Mouse (Mus musculus) liver, adult 2 months (tissue): ENCODE results near the gene Sgca. TPM values are rescaled to one million over a fixed set of nuclear protein-coding genes. Genes with fewer than 3 reads are reported as not detected.

Source experiments
- DNase-seq: peaks from one replicate; pipeline ENCODE4 v3.0.0-alpha.2; 2011; ENCODE audit warnings: low read depth, low spot score; ENCODE audit errors: extremely low read depth
- H3K27ac ChIP-seq: fragments of 200-500 bp; replicated peaks from 2 replicates; pipeline ENCODE4 v1.5.1; 2012; ENCODE audit warnings: low read depth, mild to moderate bottlenecking, control low read depth, inconsistent platforms, low read length; ENCODE audit not compliant: insufficient read depth
- H3K27me3 ChIP-seq: fragments of 200-500 bp; 2 replicates; pipeline ENCODE4 v1.6.1; 2012; ENCODE audit warnings: mild to moderate bottlenecking, moderate library complexity, low read length, inconsistent platforms; ENCODE audit not compliant: control insufficient read depth, insufficient read depth
- H3K36me3 ChIP-seq: fragments of 200-500 bp; 2 replicates; pipeline ENCODE4 v1.6.1; 2012; ENCODE audit warnings: low read length, inconsistent platforms; ENCODE audit not compliant: control insufficient read depth, insufficient read depth
- H3K4me1 ChIP-seq: fragments of 200-500 bp; 2 replicates; pipeline ENCODE4 v1.6.1; 2011; ENCODE audit warnings: low read length; ENCODE audit not compliant: control insufficient read depth, insufficient read depth
- H3K4me3 ChIP-seq: fragments of 200-500 bp; 2 replicates; pipeline ENCODE4 v1.5.1; 2011; ENCODE audit warnings: low read depth, mild to moderate bottlenecking, control low read depth, low read length, moderate library complexity; ENCODE audit not compliant: insufficient read depth
- H3K79me2 ChIP-seq: fragments of 200-500 bp; 2 replicates; pipeline ENCODE4 v1.6.1; 2012; ENCODE audit warnings: inconsistent platforms, mild to moderate bottlenecking, low read length, moderate library complexity; ENCODE audit not compliant: control insufficient read depth, insufficient read depth
- H3K9ac ChIP-seq: fragments of 200-500 bp; 2 replicates; pipeline ENCODE4 v1.6.1; 2012; ENCODE audit warnings: low read depth, mild to moderate bottlenecking, control low read depth, inconsistent platforms, low read length
- CTCF ChIP-seq: fragments of 200-500 bp; IDR thresholded peaks from 2 replicates; pipeline ENCODE4 v1.5.1; 2011; ENCODE audit warnings: low read depth, low read length, control low read depth
- POLR2A ChIP-seq: fragments of 200-500 bp; IDR thresholded peaks from 2 replicates; pipeline ENCODE4 v1.6.1; 2011; ENCODE audit warnings: low read length, control low read depth; ENCODE audit not compliant: insufficient read depth; ENCODE audit errors: extremely low read depth
- WGBS: fragments of 180-500 bp; shearing (Covaris S2); methylation state at CpG from one replicate; pipeline ENCODE4 v1.1.7; 2018; 5-methylcytosine and 5-hydroxymethylcytosine counted together
- polyA plus RNA-seq: library from polyadenylated mRNA; depleted of rRNA; stranded (reverse); fragments of >200 nt; gene quantifications from 2 replicates; pipeline ENCODE4 v1.2.3, GENCODE M21; 2012
- total RNA-seq: library from RNA; depleted of rRNA; stranded (reverse); fragments of >200 nt; gene quantifications from 2 replicates; pipeline ENCODE4 v1.2.3, GENCODE M21; 2014

Gene Sgca
- total and polyA plus RNA-seq, 2 experiments, result 0.09 TPM; not detected in 1

- TF ChIP-seq POLR2A, result no peak
- no peaks in the 10 kb centered on the region for H3K36me3 ChIP-seq
- 0 out of 2 replicates have a peak, but pooled peaks cover 3% of the 10 kb centered on the region for H3K4me1 ChIP-seq
- no peaks in the 10 kb centered on the region for H3K79me2 ChIP-seq
- peaks cover 6% of the 10 kb centered on the region; the same call in 1 of the 2 replicates for H3K27me3 ChIP-seq
- H3K4me3 ChIP-seq, result no peak overlapping the region
- H3K9ac ChIP-seq, result no peak overlapping the region
- no peak overlapping the region for H3K27ac ChIP-seq
- no peak for DNase-seq
- WGBS, result 66% methylated on average over 6 of the region's 6 CpGs
Observed at GRCm38 (mm10) chr11:95004937-95005198, 28.7 kb upstream of the Sgca start.

DNA sequence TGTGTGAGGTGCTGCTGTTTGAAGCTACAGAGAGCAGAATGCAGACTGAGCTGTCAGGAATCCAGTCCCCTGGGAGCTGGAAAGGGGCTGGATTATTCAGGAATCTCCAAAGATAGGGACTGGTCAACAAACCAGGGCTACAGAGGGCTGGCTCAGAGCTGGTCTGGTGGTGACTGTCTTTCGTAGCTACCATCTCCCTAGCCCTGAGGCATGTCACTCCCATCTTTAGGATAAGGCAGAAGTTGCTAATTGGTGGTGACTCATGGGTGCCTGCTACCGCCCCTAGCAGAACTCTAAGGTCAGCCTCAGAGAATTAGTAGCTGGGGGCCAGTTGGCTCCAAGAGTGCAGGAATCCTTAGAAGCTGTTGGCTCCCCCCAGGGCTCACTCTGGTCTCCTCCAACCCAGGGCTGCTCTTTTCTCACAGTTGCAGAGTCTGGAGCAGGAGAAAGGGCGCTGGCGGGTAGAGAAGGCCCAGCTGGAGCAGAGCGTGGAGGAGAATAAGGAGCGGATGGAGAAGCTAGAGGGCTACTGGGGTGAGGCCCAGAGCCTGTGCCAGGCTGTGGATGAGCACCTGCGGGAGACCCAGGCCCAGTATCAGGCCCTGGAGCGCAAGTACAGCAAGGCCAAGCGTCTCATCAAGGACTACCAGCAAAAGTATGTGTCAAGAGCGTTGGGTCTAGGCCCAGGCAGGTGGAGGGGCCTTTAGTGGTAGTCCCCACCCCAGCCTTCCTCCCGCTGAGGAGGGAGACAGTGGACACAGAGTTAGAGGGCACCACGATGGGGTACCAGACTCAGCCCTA is 28.2 kb upstream of the Sgca start:
- Histone ChIP-seq H3K79me2 (no peaks in the 10 kb centered on the region), H3K27me3 (peaks cover under 1% of the 10 kb centered on the region; the same call in 1 of the 2 replicates), H3K9ac (no peak overlapping the region), H3K4me1 (0 out of 2 replicates have a peak, but pooled peaks cover 3% of the 10 kb centered on the region), H3K4me3 (no peak overlapping the region), H3K36me3 (no peaks in the 10 kb centered on the region), H3K27ac (no peak overlapping the region)
- WGBS, result 89% methylated on average over 12 of the region's 12 CpGs
- TF ChIP-seq CTCF (no peak), POLR2A (no peak)
- DNase-seq, result no peak

- TF ChIP-seq CTCF (no peak), POLR2A (no peak)
- Histone ChIP-seq H3K4me1 (0 out of 2 replicates have a peak, but pooled peaks cover 3% of the 10 kb centered on the region), H3K27ac (no peak overlapping the region), H3K79me2 (no peaks in the 10 kb centered on the region), H3K9ac (no peak overlapping the region), H3K4me3 (no peak overlapping the region), H3K27me3 (no peaks in the 10 kb centered on the region), H3K36me3 (no peaks in the 10 kb centered on the region)
- 92% methylated on average over 8 of the region's 8 CpGs for WGBS
- no peak for DNase-seq
Observed at GRCm38 (mm10) chr11:95002705-95003104, 26.6 kb upstream of the Sgca start.

GRCm38 (mm10) chr11:95001584-95002347 is 25.6 kb upstream of the Sgca start:
- Histone ChIP-seq H3K4me1 (0 out of 2 replicates have a peak, but pooled peaks cover 1% of the 10 kb centered on the region), H3K27me3 (no peaks in the 10 kb centered on the region), H3K36me3 (no peaks in the 10 kb centered on the region), H3K79me2 (no peaks in the 10 kb centered on the region), H3K9ac (no peak overlapping the region), H3K4me3 (no peak overlapping the region), H3K27ac (no peak overlapping the region)
- no peak for DNase-seq
- 86% methylated on average over 21 of the region's 21 CpGs for WGBS
- TF ChIP-seq POLR2A (no peak), CTCF (no peak)

DNA sequence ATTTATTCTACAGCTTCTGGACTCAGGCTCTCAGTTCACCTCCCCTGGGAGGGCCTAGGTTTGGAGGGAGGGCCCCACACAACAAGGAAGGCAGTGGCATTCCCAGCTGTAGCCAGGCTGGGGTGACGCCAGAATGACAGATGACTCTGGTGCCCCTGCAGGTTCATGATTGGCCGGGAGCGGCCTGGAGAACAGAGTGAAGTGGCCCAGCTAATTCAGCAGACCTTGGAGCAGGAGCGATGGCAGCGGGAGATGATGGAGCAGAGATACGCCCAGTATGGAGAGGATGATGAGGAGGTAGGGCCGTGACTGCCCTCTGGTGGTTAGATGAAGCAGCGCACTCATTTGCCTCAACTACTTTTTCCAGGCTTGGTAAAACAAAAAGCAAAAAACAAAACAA is 24.9 kb upstream of the Sgca start:
- no peak overlapping the region for H3K4me3 ChIP-seq
- peak; percentile 87 for TF ChIP-seq CTCF
- TF ChIP-seq POLR2A, result no peak
- H3K4me1 ChIP-seq, result no peaks in the 10 kb centered on the region
- no peak overlapping the region for H3K27ac ChIP-seq
- no peak for DNase-seq
- H3K79me2 ChIP-seq, result no peaks in the 10 kb centered on the region
- no peak overlapping the region for H3K9ac ChIP-seq
- no peaks in the 10 kb centered on the region for H3K36me3 ChIP-seq
- 9% methylated on average over 8 of the region's 8 CpGs for WGBS
- H3K27me3 ChIP-seq, result no peaks in the 10 kb centered on the region

GRCm38 (mm10) chr11:95000548-95000947 is 24.4 kb upstream of the Sgca start:
- Histone ChIP-seq H3K27me3 (no peaks in the 10 kb centered on the region), H3K4me1 (no peaks in the 10 kb centered on the region), H3K27ac (no peak overlapping the region), H3K4me3 (no peak overlapping the region), H3K9ac (no peak overlapping the region), H3K79me2 (no peaks in the 10 kb centered on the region), H3K36me3 (no peaks in the 10 kb centered on the region)
- DNase-seq, result no peak
- TF ChIP-seq POLR2A (no peak), CTCF (no peak)
- WGBS, result 30% methylated on average over 4 of the region's 4 CpGs
